Mouse (Mus musculus) cerebellum, adult 2 months (tissue): Measurements from ENCODE around the gene Il17rc.

Experiments used
- CTCF ChIP-seq: fragments of 200-500 bp; IDR thresholded peaks from 2 replicates; pipeline ENCODE4 v1.5.1; 2011; ENCODE audit warnings: low read depth, mild to moderate bottlenecking, control low read depth, low read length, moderate library complexity, borderline replicate concordance; ENCODE audit not compliant: insufficient read depth
- POLR2A ChIP-seq: fragments of 200-500 bp; IDR thresholded peaks from 2 replicates; pipeline ENCODE4 v1.6.1; 2011; ENCODE audit warnings: low read length, control low read depth, borderline replicate concordance; ENCODE audit not compliant: insufficient read depth

DNA sequence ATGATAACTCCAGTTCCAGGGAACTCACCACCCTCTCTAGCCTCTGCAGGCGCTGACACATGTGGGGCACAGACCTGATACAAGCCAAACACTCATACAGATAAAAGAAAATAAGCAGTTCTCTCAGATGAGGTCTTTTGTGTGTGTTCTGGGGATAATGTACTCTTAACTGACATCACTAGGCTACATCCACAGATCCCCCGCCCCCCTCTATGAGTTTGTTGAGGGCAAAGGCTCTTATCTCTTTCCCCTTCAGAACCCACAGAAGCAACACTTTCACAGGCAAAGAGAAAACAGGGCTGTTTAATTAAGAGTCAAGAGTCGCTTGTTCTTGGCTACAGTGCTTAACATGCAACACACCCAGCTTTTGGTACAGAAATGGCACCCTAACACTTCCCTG lies 43.4 kb downstream of the Il17rc start:
- TF ChIP-seq CTCF (no peak), POLR2A (no peak)
